Mouse (Mus musculus): ENCODE data around the gene Dusp3. TPM values are rescaled to one million over a fixed set of nuclear protein-coding genes. Genes with fewer than 3 reads are reported as not detected.

The Dusp3 gene
- polyA plus RNA-seq, 1 experiment from 2014 or later: 53.7 TPM

DNA sequence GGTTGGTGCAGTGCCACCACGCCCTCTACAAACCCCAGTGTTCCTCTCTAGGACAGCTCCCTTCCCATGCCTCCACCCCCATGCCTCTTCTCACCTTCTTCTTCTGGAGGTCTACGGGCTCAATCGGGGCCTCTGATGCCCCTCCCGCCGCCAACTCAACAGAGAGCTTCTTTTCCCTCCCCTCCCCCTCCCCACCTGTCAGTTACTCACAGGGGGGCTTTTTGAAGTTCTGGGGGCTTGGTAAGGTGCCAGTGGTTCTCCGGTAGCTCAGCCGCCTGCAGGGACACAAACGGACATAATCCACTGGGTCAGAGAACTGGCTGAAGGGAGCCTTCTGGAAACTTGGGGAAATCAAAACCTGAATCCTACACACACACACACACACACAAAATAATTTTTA lies 24.7 kb upstream of the Dusp3 start:
- H3K27ac ChIP-seq (ENCODE audit: poor library complexity, severe bottlenecking): no peak overlapping the region
- ATAC-seq (ENCODE audit: insufficient number of reproducible peaks, low FRiP score): no peak
- no peak overlapping the region for H3K4me3 ChIP-seq
- no peaks in the 10 kb centered on the region for H3K27me3 ChIP-seq (replicated peaks)
- H3K36me3 ChIP-seq: no peaks in the 10 kb centered on the region; the same call in 1 of the 2 replicates
- whole genome bisulfite sequencing: 70% methylated on average over 8 of the region's 8 CpGs
- no peaks in the 10 kb centered on the region for H3K9me3 ChIP-seq (replicated peaks)
- H3K4me2 ChIP-seq: no peak overlapping the region
- no peak overlapping the region for H3K9ac ChIP-seq
- peaks cover 5% of the 10 kb centered on the region; the same call in 1 of the 2 replicates for H3K4me1 ChIP-seq (replicated peaks)

DNA sequence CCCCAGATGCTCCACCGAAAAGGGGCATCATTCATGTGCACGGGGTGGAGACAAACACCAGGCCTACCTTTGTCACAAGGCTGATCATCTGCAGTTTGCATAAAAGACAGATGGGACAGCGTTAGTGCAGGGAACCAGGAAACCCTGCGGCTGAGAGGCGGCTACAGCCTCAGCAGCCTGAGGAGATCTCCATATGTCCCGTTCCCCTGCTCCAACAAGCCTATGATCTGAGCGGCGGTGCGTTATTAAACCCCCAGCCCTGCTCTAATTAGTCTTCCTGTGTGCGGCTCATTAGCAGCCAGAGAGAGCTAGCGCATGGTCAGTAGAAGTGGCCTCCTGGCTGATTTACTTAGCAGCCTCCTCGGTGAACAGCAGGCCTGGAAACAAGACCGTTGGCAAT lies 23.3 kb upstream of the Dusp3 start:
- Histone ChIP-seq H3K4me1 (replicated peaks) (no peaks in the 10 kb centered on the region; the same call in 1 of the 2 replicates), H3K27ac (ENCODE audit: poor library complexity, severe bottlenecking) (no peak overlapping the region), H3K4me2 (no peak overlapping the region), H3K36me3 (no peaks in the 10 kb centered on the region; the same call in 1 of the 2 replicates), H3K9me3 (replicated peaks) (no peaks in the 10 kb centered on the region), H3K9ac (no peak overlapping the region), H3K4me3 (no peak overlapping the region), H3K27me3 (replicated peaks) (no peaks in the 10 kb centered on the region)
- WGBS: 80% methylated on average over 13 of the region's 13 CpGs
- no peak for ATAC-seq (ENCODE audit: insufficient number of reproducible peaks, low FRiP score)

DNA sequence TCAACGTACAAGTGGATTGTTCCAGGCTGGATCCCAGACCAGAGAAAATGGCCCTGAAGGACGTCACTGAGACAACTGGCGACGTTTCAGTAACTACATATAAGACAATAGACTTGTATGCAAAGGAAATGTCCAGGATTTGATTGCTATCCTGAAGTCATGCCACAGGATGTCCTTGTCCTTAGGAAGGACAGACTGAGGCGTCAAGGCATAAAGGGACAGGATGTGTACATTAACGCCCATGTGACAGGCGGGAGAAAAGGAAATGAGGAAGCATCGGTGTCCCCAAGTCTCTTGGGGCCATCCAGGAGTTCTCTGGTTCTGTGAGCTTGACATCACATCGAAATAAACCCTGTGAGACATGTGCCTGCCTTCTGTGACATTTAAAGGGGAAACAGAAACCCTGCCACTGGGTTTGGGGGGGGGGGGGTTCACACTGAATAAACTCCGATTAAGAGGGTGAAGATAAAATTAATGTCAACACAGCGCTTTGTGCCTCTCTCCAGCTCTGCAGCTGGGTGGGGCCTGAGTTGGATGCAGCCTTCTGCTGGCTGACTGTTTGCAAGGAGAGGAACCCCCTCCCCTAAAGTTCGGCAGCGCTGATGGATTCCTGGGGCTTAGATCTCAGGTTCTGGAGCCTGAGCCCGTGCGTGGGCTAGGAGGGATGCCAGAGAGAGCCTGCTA lies 22.3 kb upstream of the Dusp3 start:
- peaks cover 4% of the 10 kb centered on the region; the same call in 1 of the 2 replicates for H3K36me3 ChIP-seq
- peak; percentile 64 for ATAC-seq (ENCODE audit: insufficient number of reproducible peaks, low FRiP score)

DNA sequence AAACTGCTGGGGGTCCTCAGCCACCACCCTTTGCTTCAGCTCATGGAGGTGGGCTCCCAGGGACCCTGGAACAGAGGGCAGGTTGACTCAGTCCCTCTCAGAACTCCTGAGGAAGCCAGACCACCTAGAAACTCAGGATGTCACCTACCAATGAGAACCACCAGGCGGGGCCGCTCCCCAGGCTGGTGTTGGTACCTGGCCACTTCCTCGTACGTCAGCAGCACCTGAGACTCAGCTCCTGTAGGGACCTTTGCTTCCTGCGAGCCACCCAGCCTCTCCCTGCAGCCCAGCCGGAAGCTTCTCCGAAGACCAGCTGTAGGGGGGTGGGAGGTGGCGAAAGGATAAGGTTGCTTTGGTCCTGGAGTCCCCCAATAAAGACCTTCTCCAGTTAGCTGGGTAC lies 21.6 kb upstream of the Dusp3 start:
- Histone ChIP-seq H3K9me3 (replicated peaks) (0 out of 2 replicates have a peak, but pooled peaks cover 4% of the 10 kb centered on the region), H3K4me1 (replicated peaks) (no peaks in the 10 kb centered on the region; the same call in 1 of the 2 replicates), H3K4me3 (no peak overlapping the region), H3K27me3 (replicated peaks) (no peaks in the 10 kb centered on the region), H3K27ac (ENCODE audit: poor library complexity, severe bottlenecking) (0 out of 2 replicates have a peak overlapping the region, but pooled peaks have one; percentile 7), H3K36me3 (peaks cover 6% of the 10 kb centered on the region; the same call in 1 of the 2 replicates), H3K9ac (no peak overlapping the region), H3K4me2 (no peak overlapping the region)
- WGBS: 85% methylated on average over 8 of the region's 8 CpGs
- no peak for ATAC-seq (ENCODE audit: insufficient number of reproducible peaks, low FRiP score)

More for the DNA sequence above, 22.3 kb upstream of the Dusp3 start:
- Histone ChIP-seq H3K27me3 (replicated peaks) (no peaks in the 10 kb centered on the region), H3K4me3 (no peak overlapping the region), H3K4me2 (no peak overlapping the region), H3K9me3 (replicated peaks) (0 out of 2 replicates have a peak, but pooled peaks cover 4% of the 10 kb centered on the region), H3K4me1 (replicated peaks) (no peaks in the 10 kb centered on the region; the same call in 1 of the 2 replicates), H3K27ac (ENCODE audit: poor library complexity, severe bottlenecking) (0 out of 2 replicates have a peak overlapping the region, but pooled peaks have one; percentile 2), H3K9ac (no peak overlapping the region)
- WGBS: 61% methylated on average over 15 of the region's 15 CpGs

DNA sequence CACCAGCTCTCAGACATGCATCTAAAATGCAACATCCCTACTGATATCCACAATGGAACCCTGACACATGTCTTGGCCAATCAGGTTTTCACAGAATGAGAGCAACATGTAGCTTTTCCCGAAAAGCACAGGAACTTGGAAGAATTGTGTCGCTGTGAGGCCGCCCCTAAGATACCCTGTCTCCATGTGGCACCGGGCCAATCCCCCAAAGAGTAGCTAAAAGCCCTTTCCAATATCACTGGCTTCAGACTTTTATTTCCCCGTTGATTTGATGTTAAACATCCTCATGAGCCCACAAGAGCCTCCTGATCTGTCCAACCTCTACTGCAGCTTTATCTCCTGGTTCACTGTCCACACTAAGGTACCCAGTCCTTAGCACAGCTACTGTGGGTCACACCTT lies 19.9 kb upstream of the Dusp3 start:
- 82% methylated on average over 5 of the region's 5 CpGs for WGBS
- 0 out of 2 replicates have a peak, but pooled peaks cover 4% of the 10 kb centered on the region for H3K9me3 ChIP-seq (replicated peaks)
- H3K4me2 ChIP-seq: no peak overlapping the region
- no peak overlapping the region for H3K9ac ChIP-seq
- no peak for ATAC-seq (ENCODE audit: insufficient number of reproducible peaks, low FRiP score)
- H3K4me3 ChIP-seq: no peak overlapping the region
- H3K27ac ChIP-seq (ENCODE audit: poor library complexity, severe bottlenecking): no peak overlapping the region
- no peaks in the 10 kb centered on the region; the same call in 1 of the 2 replicates for H3K4me1 ChIP-seq (replicated peaks)
- H3K27me3 ChIP-seq (replicated peaks): no peaks in the 10 kb centered on the region
- peaks cover 6% of the 10 kb centered on the region; the same call in 1 of the 2 replicates for H3K36me3 ChIP-seq

DNA sequence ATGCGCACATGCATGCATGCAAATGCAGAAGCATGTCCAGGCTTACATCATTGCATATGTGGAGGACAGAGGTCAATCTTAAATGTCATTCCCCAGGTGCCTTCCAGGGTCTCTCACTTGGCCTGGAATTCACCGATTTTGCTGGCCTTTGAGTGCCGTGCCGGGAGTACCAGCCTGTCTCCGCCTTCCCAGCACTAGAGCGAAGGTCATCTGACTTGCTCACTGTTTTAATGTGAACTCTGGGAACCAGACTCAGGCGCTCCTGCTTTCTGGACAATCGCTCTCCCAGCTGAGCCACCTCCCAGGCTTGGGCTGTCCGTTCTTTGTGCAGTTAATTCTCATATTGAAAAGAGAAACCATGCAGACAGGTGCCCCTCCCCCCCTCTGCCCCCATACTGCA lies 19.5 kb upstream of the Dusp3 start:
- 0 out of 2 replicates have a peak, but pooled peaks cover 4% of the 10 kb centered on the region for H3K9me3 ChIP-seq (replicated peaks)
- H3K27me3 ChIP-seq (replicated peaks): no peaks in the 10 kb centered on the region
- no peak overlapping the region for H3K4me2 ChIP-seq
- no peak overlapping the region for H3K27ac ChIP-seq (ENCODE audit: poor library complexity, severe bottlenecking)
- ATAC-seq (ENCODE audit: insufficient number of reproducible peaks, low FRiP score): no peak
- H3K4me3 ChIP-seq: no peak overlapping the region
- H3K36me3 ChIP-seq: peaks cover 6% of the 10 kb centered on the region; the same call in 1 of the 2 replicates
- H3K4me1 ChIP-seq (replicated peaks): no peaks in the 10 kb centered on the region; the same call in 1 of the 2 replicates
- 69% methylated on average over 9 of the region's 9 CpGs for WGBS
- H3K9ac ChIP-seq: no peak overlapping the region

DNA sequence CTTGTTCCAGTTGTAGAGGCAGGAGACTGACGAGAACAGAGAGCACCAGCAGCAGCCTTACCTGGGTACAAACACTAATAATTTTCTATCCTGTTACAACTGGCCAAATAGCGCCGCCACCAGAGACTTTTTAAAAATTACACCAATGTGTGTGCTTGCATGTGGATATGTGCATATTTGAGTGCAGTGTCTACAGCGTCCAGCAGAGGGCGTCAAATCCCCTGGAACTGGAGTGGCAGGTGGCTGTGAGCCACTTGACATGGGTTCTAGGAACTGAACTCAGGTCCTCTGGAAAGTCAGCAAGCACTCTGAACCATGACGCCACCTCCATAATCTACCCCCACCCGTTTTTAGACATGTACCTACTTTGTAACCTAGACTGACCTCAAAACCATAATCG lies 17.4 kb upstream of the Dusp3 start:
- WGBS: 83% methylated on average over 8 of the region's 8 CpGs
- no peak overlapping the region for H3K27ac ChIP-seq (ENCODE audit: poor library complexity, severe bottlenecking)
- H3K27me3 ChIP-seq (replicated peaks): no peaks in the 10 kb centered on the region

DNA sequence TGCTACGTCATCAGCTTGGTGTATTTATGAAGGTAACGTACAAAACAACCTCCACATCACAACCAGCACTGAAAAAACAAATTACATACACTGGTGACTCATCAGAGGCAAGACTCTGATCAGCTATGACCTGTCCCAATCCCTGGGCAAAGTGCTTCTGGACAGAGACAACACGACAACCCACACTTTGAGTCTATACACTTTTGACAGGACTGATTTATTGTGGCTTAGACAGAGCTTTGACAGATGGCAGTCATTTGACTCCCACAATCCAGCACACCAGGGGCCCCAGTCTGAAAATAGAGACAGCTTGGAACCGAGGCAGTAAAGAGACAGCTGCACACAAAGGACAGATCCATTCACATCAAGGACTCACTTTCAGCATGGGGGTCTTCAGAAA lies 12.7 kb upstream of the Dusp3 start:
- Histone ChIP-seq H3K27me3 (replicated peaks) (no peaks in the 10 kb centered on the region), H3K4me3 (no peak overlapping the region), H3K9ac (no peak overlapping the region), H3K4me2 (no peak overlapping the region), H3K27ac (ENCODE audit: poor library complexity, severe bottlenecking) (no peak overlapping the region), H3K9me3 (replicated peaks) (0 out of 2 replicates have a peak, but pooled peaks cover 4% of the 10 kb centered on the region), H3K36me3 (peaks cover 6% of the 10 kb centered on the region; the same call in 1 of the 2 replicates), H3K4me1 (replicated peaks) (peaks cover 7% of the 10 kb centered on the region; the same call in 1 of the 2 replicates)
- ATAC-seq (ENCODE audit: insufficient number of reproducible peaks, low FRiP score): no peak
- 49% methylated on average over 4 of the region's 4 CpGs for WGBS

More for the DNA sequence above, 17.4 kb upstream of the Dusp3 start:
- peaks cover 5% of the 10 kb centered on the region for H3K4me1 ChIP-seq (replicated peaks)
- 0 out of 2 replicates have a peak, but pooled peaks cover 4% of the 10 kb centered on the region for H3K9me3 ChIP-seq (replicated peaks)
- no peak overlapping the region for H3K4me3 ChIP-seq
- no peak for ATAC-seq (ENCODE audit: insufficient number of reproducible peaks, low FRiP score)
- H3K9ac ChIP-seq: no peak overlapping the region
- H3K4me2 ChIP-seq: no peak overlapping the region
- peaks cover 6% of the 10 kb centered on the region; the same call in 1 of the 2 replicates for H3K36me3 ChIP-seq

DNA sequence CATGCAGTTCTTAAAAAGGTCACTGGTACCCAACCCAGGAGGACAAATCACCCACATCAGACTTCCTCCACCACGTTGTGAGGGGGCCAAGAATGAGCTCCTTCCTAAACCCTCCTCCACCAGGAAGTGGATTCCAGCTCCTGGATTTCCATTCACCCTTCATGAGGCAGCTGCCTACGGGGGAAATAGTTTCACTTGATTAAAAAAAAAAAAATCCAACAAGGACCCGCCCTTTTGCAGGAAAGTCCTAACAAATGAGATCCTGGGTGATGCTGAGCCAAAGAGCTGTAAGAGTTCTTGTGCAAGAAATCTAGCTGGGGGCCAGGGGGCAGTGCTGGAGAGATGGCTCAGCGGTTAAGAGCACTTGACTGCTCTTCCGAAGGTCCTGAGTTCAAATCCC lies 11.4 kb upstream of the Dusp3 start:
- ATAC-seq (ENCODE audit: insufficient number of reproducible peaks, low FRiP score): no peak
- Histone ChIP-seq H3K36me3 (no peaks in the 10 kb centered on the region), H3K4me2 (no peak overlapping the region), H3K27ac (ENCODE audit: poor library complexity, severe bottlenecking) (no peak overlapping the region), H3K27me3 (replicated peaks) (no peaks in the 10 kb centered on the region), H3K4me1 (replicated peaks) (peaks cover 13% of the 10 kb centered on the region), H3K4me3 (no peak overlapping the region), H3K9ac (no peak overlapping the region), H3K9me3 (replicated peaks) (no peaks in the 10 kb centered on the region)
- 51% methylated on average over 5 of the region's 5 CpGs for WGBS

DNA sequence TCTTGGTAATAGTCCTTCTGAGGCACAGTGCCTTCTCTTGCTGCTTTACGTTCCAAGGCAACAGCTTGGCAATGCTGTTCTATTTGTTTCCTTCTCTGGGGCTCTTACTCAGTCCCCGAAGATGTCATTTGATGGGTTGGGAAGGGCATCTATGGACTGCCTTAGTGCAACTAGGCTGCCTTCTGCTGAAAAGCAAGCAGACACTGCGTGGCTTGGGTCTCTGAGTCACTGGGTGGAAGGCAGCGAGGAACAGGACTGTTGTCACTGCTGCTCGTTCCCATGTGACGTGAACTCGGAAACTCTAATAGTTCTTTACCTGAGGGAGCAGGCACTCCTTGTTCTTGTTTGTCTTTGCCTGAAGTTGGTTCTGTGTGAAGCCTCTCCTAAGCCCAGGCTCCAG lies 9.1 kb upstream of the Dusp3 start:
- Histone ChIP-seq H3K36me3 (no peaks in the 10 kb centered on the region), H3K9ac (no peak overlapping the region), H3K4me1 (replicated peaks) (peaks cover 13% of the 10 kb centered on the region), H3K9me3 (replicated peaks) (no peaks in the 10 kb centered on the region), H3K27ac (ENCODE audit: poor library complexity, severe bottlenecking) (no peak overlapping the region), H3K27me3 (replicated peaks) (no peaks in the 10 kb centered on the region), H3K4me2 (no peak overlapping the region), H3K4me3 (no peak overlapping the region)
- ATAC-seq (ENCODE audit: insufficient number of reproducible peaks, low FRiP score): no peak
- 82% methylated on average over 7 of the region's 7 CpGs for WGBS

DNA sequence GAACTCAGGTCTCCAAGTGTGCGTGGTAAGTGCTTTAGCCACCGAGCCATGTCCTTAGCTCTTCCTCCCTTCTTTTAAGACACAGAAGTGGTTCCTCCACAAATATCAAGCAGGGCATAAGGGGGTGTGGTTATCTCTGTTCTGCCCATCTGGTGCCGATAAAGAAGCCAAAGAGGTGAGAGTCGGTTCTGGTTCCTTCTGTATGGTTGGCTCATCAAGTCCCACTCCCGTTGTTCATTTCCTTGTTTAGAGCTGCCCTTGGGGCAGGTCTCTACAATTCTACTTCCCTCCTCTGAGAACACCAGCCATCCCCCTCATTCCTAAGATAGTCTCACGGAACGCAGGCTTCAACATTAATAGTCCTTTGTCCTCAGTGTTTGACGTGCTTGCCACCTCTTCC lies 7.3 kb upstream of the Dusp3 start:
- ATAC-seq (ENCODE audit: insufficient number of reproducible peaks, low FRiP score): no peak
- Histone ChIP-seq H3K4me1 (replicated peaks) (peaks cover 8% of the 10 kb centered on the region), H3K9ac (no peak overlapping the region), H3K27ac (ENCODE audit: poor library complexity, severe bottlenecking) (no peak overlapping the region), H3K4me2 (no peak overlapping the region), H3K4me3 (no peak overlapping the region), H3K27me3 (replicated peaks) (no peaks in the 10 kb centered on the region), H3K36me3 (no peaks in the 10 kb centered on the region), H3K9me3 (replicated peaks) (no peaks in the 10 kb centered on the region)
- 34% methylated on average over 8 of the region's 8 CpGs for WGBS
